Mouse (Mus musculus) left cerebral cortex, postnatal 36 days (tissue): ENCODE results near the gene Stox1. TPM values are rescaled to one million over a fixed set of nuclear protein-coding genes. Genes with fewer than 3 reads are reported as not detected.
A peak's percentile ranks its signal among the peaks of the same experiment; 100 is the strongest.
"Not testable (repeated sequence)": the region's sequence is repeated elsewhere in the genome, so short reads cannot be mapped to it uniquely, and the experiment has no call there.

Source experiments
- DNase-seq, 2 experiments: peaks; one replicate each; pipeline ENCODE4 v3.0.0; 2021 to 2022; ENCODE audit warnings: low spot score in 2 of 2, mixed read lengths in 1 of 2
- intact Hi-C: fragments of 180-260 bp; cut with DNase I; formaldehyde crosslinking; loops from one replicate; pipeline ENCODE4 v1.15.1; 2025
- total RNA-seq, 2 experiments: library from RNA; stranded (reverse); gene quantifications; 2 replicates each; pipeline ENCODE4 v1.2.3; 2021

Stox1 gene
- 1 to 10 TPM; 5.0 to 7.4 TPM for total RNA-seq

GRCm38 (mm10) chr10:62725771-62726687 lies at the start of gene Stox1:
Stox1 (minus strand) TSS chr10:62726128.
- intact Hi-C loops, result loop anchor here (2.0 kb wide), 1 partner anchor 75 kb away; the partner anchor contains the start of gene Ddx50
- DNase-seq, result peak; percentile 68 to 77

GRCm38 (mm10) chr10:62750781-62751180 lies 24.9 kb upstream of the Stox1 start:
- intact Hi-C loops, result no loop called here
- DNase-seq, result no peak

DNA sequence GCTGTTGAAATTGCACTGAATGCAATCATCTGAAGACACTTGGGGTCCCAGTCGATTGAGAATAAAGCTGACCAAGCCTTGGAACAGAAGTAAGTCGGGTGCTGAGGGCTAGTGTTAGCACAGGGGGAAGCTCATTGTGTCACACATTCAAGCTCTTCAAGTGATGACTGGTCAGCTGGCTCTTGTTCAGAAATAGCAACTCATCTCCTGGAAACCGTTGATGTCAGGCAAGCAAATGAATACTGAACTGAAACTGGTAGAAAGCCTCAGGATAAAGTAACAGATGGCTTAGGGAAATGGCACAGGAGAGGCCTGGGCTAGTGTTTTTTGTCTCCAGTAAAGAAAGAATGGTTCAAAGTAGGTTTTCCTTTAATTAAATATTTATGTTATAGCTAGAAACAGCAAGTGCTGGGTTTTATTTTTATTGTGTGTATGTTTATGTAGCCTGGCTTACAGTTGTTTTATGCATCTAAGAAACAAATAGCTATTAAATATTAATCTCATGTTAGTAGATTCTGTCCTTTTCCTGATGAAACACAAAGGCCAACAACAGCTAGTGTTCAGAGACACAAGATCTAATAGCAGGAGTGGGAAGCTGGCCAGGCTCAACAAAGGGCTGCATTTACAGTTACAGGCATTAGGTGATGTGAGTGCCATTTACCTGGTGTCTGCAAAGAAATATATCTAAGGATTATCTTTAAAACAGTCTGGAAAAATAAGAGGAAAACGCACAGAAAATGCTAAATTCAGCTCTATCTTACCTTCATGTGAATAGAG lies 14.2 kb upstream of the Stox1 start:
- intact Hi-C loops, result no loop called here
- DNase-seq, result no peak

GRCm38 (mm10) chr10:62736965-62737688 lies 11.2 kb upstream of the Stox1 start:
- no peak for DNase-seq
- intact Hi-C loops, result no loop called here

GRCm38 (mm10) chr10:62730826-62731225 lies 4.9 kb upstream of the Stox1 start:
- DNase-seq, result no peak
- intact Hi-C loops, result no loop called here

DNA sequence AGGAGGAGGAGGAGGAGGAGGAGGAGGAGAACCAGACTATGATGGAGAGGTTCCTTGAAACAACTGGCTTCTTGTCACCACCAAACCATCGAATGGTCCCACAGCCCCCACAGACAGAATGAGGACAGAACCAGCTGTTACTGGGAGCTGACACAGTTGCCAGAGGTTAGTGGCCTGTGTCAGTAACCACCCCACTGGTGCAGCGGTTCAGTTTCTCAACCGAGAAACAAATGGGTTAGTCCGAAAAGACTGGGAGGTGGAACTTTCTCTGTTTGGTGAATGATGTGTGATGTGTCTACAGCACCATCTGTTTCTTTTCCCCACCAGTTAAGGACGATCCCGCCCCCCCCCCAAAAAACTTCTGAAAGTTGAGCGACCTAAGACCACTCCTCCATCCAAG lies 992 bp downstream of the Stox1 start:
- DNase-seq, result no peak
- intact Hi-C loops, result loop anchor here (2.0 kb wide), 1 partner anchor 74 kb away; the partner anchor contains the start of gene Ddx50

DNA sequence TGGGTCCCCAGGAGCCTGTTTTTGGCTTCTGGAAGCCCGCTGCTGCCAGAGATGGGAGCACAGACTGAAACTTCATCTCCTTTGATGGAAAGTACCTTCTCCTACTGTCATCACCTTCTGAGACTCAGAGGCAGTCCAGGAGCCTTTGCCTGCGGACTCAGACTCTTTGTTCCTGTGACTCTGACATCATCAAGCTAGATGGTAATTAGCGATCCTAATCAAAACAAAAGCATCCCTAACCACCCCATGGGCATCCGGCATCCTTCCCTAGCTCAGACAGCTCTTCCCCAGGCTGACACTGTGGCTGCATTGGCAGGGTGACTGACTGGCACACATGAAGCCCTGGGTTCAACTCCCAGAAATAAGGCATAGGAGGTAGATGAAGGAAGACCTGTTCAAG lies 3.2 kb downstream of the Stox1 start:
- intact Hi-C loops, result no loop called here
- DNase-seq, result no peak

DNA sequence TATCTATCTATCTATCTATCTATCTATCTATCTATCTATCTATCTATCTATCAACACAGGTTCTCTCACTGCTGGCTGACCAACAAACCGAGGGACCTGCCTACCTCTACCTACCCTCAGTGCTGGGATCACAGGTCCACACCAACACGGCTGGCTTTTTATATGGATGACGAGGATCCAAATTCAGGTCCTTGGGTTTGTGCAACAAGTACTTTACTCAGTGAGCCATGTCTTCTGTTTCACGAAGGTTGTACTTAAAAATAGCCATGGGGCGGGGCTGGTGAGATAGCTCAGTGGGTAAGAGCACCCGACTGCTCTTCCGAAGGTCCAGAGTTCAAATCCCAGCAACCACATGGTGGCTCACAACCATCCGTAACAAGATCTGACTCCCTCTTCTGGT lies 5.4 kb downstream of the Stox1 start:
- DNase-seq, intact Hi-C loops: not testable (repeated sequence)

GRCm38 (mm10) chr10:62713457-62713856 lies 12.5 kb downstream of the Stox1 start:
- intact Hi-C loops, result no loop called here

GRCm38 (mm10) chr10:62703579-62703978 lies 22.3 kb downstream of the Stox1 start:
- DNase-seq, result no peak
- intact Hi-C loops, result no loop called here

More at GRCm38 (mm10) chr10:62713457-62713856, 12.5 kb downstream of the Stox1 start:
- DNase-seq, result no peak

DNA sequence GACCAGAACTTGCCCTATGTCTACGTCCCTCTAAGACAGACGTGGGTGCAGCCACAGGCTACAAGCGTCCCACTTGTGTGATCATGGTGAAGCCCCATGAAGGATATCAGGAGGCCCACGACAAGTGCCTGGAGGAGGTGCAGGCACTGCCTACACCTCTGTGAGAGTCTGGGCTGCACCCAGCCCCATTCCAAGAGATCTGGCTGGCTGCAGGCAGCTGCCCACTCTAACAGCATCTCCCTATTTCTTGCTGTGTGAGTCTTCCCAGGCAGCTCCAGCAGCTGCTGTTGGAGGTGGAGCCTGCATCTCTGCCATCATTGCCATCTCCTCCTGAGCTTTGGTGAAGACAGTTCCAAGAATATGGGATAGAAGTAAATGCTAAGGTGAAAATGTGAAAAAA lies 23.5 kb downstream of the Stox1 start:
- DNase-seq, result peak; percentile 48 to 60
- intact Hi-C loops, result no loop called here

GRCm38 (mm10) chr10:62692771-62693170 lies 33.2 kb downstream of the Stox1 start:
- intact Hi-C loops, result no loop called here
- no peak for DNase-seq

- no peak for DNase-seq
- intact Hi-C loops, result no loop called here
These were observed 33.7 kb downstream of the Stox1 start for GRCm38 (mm10) chr10:62692244-62692643.

DNA sequence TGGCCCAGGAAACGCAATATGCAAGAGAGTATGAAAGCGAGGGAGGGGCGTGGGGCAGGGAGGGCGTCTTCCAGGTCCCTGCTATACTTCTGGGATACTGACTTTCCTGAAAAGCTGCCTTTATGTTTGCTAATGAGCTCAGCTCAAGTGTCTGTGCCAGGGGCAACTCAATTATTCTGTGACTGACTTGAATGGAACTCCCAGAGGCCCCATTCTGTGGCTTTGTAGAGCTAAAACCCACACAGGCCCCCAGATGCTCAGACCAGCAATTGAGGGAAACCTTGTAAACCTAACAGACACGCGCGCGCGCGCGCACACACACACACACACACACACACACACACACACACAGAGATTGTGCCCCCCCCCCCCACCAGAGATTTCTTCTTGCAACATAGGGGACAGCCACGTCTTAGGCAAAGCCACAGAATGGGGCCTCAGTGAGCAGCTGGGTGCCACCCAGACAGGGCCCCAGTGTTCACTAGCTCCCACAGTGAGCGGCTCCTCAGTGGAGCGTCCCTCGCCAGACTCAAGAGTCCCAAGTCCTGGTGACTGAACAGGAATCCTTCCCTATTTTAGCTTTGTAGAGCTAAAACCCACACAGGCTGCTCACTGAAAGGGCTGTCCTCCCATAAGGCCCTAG lies 38.8 kb downstream of the Stox1 start:
- no peak for DNase-seq
- intact Hi-C loops, result no loop called here

DNA sequence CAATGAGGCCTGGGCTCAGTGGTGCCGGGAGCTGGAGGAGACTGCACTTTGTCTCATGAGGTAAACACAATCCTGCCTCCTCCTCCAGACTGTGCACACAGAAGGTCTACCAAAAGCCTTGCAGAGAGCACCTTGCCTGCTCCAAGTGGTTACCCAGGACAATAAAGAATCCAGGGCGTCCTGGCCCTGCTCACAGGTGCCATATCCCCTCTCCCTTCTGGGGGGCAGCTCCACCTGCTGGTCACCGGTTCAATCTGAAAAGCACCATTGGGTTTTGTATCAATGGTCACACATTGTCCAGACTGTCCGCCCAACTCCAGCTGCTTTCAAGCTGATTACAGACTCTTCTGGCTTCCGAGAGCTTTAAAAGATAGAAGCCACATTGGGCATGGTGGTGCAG lies 42.9 kb downstream of the Stox1 start:
- DNase-seq, result no peak
- intact Hi-C loops, result no loop called here

- intact Hi-C loops, result no loop called here
- no peak for DNase-seq
These were observed 46.1 kb downstream of the Stox1 start for GRCm38 (mm10) chr10:62679833-62680232.

GRCm38 (mm10) chr10:62677329-62677728 lies 48.6 kb downstream of the Stox1 start:
- intact Hi-C loops, result no loop called here
- no peak for DNase-seq

DNA sequence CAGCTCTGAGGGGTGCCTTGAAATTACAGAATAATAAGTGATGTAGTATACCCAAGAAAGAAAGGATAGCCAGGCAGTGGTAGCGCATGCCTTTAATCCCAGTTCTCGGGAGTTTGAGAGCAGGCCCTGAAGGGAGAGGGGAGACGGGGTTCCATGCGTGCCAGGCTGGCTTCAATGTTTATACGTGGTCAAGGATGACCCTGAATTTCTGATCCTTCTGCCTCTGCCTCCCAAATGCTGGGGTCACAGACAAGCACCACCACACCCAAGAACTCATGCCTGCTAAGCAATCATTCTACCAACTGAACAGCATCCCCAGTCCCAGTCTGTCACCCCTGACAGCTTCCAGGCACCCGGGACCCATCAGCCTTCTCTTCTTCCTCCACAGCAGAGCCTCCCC lies 49.7 kb downstream of the Stox1 start:
- no peak for DNase-seq
- intact Hi-C loops, result no loop called here

DNA sequence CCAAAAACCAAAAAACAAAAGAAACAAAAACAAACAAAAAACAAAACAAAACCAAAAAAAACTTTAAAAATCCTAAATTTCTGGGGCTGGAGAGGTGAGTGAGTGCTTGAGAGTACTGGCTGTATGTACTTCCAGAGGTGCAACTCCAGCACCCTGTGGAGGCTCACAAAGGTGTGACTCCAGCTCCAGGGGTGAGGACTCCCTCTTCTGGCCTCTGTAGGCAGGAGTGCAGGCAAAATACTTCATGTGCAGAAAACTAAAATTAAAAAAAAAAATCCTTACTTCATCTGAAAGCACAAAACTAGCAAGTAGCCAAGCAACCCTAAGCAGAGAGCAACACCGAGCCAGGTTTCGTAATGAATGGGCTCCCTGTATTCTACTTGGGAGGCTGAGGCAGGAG lies 53.6 kb downstream of the Stox1 start:
- intact Hi-C loops, result no loop called here
- DNase-seq, result no peak
